Mouse (Mus musculus): Measurements from ENCODE around the gene Sobp. TPM values are rescaled to one million over a fixed set of nuclear protein-coding genes. Genes with fewer than 3 reads are reported as not detected.

Gene Sobp
- polyA plus RNA-seq, 1 experiment from 2014 or later = 4.0 TPM

DNA sequence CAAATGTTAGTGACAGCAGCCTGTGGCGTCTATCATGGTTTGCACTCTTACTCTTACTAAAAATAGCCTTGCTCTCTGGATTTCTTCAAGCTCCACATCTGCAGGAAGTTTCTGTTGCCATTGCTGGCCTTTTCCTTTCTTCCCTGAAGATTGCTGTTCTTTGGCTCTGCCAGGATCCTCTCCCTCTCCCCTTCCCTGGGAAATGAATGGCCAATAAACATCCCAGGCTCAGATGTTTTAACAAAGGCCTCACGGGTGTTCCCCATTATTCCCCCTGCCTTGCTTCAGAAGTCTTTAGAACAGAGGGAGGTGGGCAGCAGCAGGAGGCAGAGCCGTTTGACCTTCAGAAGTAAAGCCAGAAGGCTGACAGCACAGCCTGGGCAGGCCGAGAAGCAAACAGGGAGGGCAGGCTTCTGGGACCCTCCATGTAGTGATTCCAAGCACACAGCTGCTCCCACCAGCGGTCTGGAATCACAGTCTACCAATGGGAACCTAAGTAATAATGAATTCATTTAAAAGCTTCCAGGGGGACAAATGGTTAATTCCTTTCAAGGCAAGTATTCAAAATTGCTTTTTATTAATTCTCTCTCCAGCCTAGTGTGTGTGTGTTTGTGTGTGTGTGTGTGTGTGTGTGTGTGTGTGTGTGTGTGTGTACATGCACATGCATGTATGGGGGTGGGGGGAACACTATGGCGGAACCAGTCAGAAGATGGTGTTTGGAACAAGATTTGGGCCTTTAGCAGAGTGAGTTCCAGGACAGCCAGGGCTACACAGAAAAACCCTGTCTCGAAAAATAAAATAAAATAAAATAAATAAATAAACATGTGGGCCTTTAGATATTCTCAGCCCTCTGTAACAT, 130.8 kb downstream of the Sobp start:
- no peak overlapping the region; the same call in 1 of the 2 replicates for H3K4me2 ChIP-seq (replicated peaks)
- WGBS = 18% methylated on average over 7 of the region's 7 CpGs
- H3K4me1 ChIP-seq = peaks cover 40% of the 10 kb centered on the region
- H3K9ac ChIP-seq = no peak overlapping the region
- H3K4me3 ChIP-seq = no peak overlapping the region
- peak; percentile 58; the same call in 1 of the 2 replicates for ATAC-seq (ENCODE audit: low FRiP score, low read depth)
- H3K27ac ChIP-seq = peak overlapping the region; percentile 80
- H3K36me3 ChIP-seq = peaks cover 9% of the 10 kb centered on the region; the same call in 1 of the 2 replicates
- H3K27me3 ChIP-seq = no peaks in the 10 kb centered on the region
- H3K9me3 ChIP-seq = no peaks in the 10 kb centered on the region

DNA sequence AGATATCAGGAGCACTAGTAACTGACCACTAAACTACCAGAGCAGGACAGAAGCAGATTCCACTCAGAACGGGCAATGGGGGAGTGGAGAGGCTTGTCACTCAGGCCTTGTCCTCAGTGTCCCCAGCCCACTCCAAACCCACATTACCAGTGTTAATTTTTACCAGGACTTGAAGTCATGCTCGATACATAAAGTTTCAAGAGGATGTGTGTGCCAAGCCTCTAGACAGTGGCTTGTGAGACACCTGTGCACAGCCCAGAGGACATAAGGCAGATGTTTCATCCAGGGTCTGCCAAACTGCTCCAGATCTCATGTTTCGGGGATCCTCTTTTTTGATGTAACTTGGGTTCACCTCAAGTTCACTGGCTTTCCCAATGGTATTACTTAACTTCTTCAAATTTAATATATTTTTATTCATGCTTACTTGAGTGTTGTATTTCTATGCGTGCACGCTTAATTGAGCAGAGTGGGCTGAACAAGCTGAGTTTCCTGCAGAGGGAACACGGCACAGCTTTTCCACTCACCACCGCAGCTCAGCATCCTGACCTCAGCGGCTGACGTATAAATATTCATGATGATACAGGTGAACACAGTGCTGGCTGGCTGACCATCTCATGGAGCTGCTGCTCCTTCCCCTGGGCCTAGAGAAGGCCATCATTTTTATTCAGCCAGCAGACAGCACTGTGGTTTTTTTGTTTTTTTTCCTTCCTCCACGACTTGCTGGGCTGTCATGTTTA, 131.6 kb downstream of the Sobp start:
- no peaks in the 10 kb centered on the region for H3K9me3 ChIP-seq
- WGBS = 38% methylated on average over 10 of the region's 10 CpGs
- H3K4me2 ChIP-seq (replicated peaks) = no peak overlapping the region
- H3K4me1 ChIP-seq = peaks cover 32% of the 10 kb centered on the region
- peak; percentile 49; the same call in 1 of the 2 replicates for ATAC-seq (ENCODE audit: low FRiP score, low read depth)
- peaks cover 9% of the 10 kb centered on the region; the same call in 1 of the 2 replicates for H3K36me3 ChIP-seq
- H3K4me3 ChIP-seq = no peak overlapping the region
- no peaks in the 10 kb centered on the region for H3K27me3 ChIP-seq
- H3K27ac ChIP-seq = peak overlapping the region; percentile 22; the same call in 1 of the 2 replicates
- no peak overlapping the region for H3K9ac ChIP-seq

DNA sequence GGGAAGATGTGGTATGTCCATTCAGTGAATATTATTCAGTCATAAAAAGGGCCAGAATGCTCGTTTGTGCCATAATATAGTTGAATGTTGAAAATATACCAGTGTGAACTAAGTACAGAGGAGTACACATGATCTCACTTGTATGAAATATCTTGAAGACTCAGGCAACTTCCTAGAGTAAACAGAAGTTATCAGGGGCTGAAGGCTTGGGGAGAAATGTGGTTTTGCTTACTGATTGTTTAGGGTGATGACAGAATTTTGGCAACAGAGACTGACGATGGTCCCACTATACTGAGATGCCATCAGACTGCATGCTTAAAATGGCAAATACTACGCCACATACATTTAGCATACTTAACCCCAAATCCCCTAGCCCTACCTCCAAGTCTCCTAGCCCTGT, 132.5 kb downstream of the Sobp start:
- H3K36me3 ChIP-seq = peaks cover 9% of the 10 kb centered on the region; the same call in 1 of the 2 replicates
- peaks cover 34% of the 10 kb centered on the region for H3K4me1 ChIP-seq
- no peak overlapping the region for H3K9ac ChIP-seq
- no peaks in the 10 kb centered on the region for H3K9me3 ChIP-seq
- no peaks in the 10 kb centered on the region for H3K27me3 ChIP-seq
- no peak overlapping the region for H3K4me2 ChIP-seq (replicated peaks)
- WGBS = 81% methylated on average over 3 of the region's 3 CpGs
- H3K27ac ChIP-seq = no peak overlapping the region
- H3K4me3 ChIP-seq = no peak overlapping the region
- ATAC-seq (ENCODE audit: low FRiP score, low read depth) = no peak

DNA sequence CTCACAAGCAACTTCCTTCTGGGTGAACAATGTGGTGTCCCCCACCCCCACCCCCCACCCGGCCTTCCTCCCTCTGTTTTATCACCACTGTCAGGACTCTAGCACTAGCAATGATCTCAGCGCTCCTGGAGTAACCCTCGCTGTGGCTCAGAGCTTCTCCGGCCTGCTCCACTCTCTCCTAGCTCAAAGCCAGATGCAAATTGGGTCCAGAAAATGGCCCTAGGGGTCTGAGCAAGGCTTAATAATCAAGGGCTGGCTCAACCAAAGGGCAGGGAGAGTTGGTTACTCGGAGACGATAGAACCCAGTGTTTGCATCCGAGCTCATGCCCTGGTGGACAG, 136.9 kb downstream of the Sobp start:
- no peak overlapping the region for H3K4me3 ChIP-seq
- H3K27me3 ChIP-seq = no peaks in the 10 kb centered on the region
- ATAC-seq (ENCODE audit: low FRiP score, low read depth) = no peak
- 34% methylated on average over 7 of the region's 7 CpGs for WGBS
- H3K36me3 ChIP-seq = peaks cover 9% of the 10 kb centered on the region; the same call in 1 of the 2 replicates
- H3K27ac ChIP-seq = no peak overlapping the region
- no peak overlapping the region for H3K9ac ChIP-seq
- no peak overlapping the region for H3K4me2 ChIP-seq (replicated peaks)
- peaks cover 15% of the 10 kb centered on the region for H3K4me1 ChIP-seq
- H3K9me3 ChIP-seq = no peaks in the 10 kb centered on the region

DNA sequence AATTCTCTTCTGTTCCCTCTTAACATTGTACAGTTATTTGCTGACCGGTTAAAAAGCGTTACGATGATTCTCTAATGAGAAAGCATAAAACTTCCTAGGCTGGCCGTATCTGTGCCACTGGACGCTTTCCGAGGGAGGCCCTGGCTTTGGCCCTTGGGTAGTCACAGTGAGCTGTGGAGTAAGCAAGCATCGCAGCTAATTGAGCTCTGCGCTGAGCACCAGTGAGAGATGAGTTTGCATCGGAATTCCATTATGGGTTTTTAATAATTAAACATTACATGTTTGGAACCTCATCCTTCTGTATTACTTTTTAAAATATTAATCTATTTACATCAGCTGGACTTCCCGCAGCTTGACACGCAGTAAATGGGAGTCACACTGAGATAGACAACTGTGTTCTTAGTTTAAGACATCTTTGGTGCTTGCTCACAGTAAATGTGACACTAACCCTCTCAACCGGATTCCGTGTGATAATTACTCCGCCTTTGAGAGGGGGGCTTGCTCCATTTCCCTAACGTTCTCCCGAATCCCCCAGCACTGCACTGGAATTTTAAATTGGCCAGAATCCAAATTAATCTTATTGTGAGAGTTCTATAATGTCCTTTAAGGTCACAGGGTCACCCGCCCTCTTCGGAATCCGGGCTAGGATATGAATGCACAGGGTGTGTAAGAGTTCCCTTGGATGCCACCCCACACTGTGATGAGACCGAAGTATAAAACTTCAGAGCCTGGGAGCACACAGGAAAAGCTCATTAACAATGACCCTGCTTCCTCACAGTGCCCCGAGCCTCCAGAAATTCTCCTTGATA, 137.5 kb downstream of the Sobp start:
- WGBS = 64% methylated on average over 21 of the region's 21 CpGs
- peaks cover 9% of the 10 kb centered on the region; the same call in 1 of the 2 replicates for H3K36me3 ChIP-seq
- peak; percentile 28; the same call in 1 of the 2 replicates for ATAC-seq (ENCODE audit: low FRiP score, low read depth)

DNA sequence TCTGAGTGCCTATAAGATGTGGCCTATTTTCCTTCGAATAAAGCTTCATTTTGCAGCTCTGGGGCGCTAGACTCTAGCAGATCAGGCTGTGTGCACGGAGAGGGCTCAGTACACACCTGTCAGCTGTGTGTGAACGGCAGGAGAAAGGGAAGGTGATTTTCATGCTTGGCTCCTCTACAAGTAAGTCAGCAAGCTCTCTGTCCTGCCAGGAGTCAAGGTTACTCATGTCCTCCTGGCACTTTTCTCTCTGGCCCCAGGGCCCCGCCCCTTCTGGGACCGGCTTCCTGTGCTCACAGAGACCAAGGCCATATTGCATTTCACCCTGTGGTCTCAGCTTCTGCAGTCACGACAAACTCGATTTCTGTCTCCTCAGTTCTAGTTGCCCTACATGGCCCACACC, 138.8 kb downstream of the Sobp start:
- peaks cover 14% of the 10 kb centered on the region; the same call in 1 of the 2 replicates for H3K4me1 ChIP-seq
- H3K4me2 ChIP-seq (replicated peaks) = no peak overlapping the region
- H3K27ac ChIP-seq = no peak overlapping the region
- H3K4me3 ChIP-seq = no peak overlapping the region
- H3K36me3 ChIP-seq = peaks cover 9% of the 10 kb centered on the region; the same call in 1 of the 2 replicates
- H3K27me3 ChIP-seq = no peaks in the 10 kb centered on the region
- H3K9ac ChIP-seq = no peak overlapping the region
- ATAC-seq (ENCODE audit: low FRiP score, low read depth) = no peak; the same call in 1 of the 2 replicates
- peaks cover 5% of the 10 kb centered on the region; the same call in 1 of the 2 replicates for H3K9me3 ChIP-seq
- 57% methylated on average over 8 of the region's 8 CpGs for WGBS

More for the DNA sequence above, 137.5 kb downstream of the Sobp start:
- Histone ChIP-seq H3K27me3 (no peaks in the 10 kb centered on the region), H3K4me3 (no peak overlapping the region), H3K27ac (no peak overlapping the region), H3K4me2 (replicated peaks) (no peak overlapping the region), H3K4me1 (peaks cover 14% of the 10 kb centered on the region; the same call in 1 of the 2 replicates), H3K9me3 (no peaks in the 10 kb centered on the region), H3K9ac (no peak overlapping the region)

DNA sequence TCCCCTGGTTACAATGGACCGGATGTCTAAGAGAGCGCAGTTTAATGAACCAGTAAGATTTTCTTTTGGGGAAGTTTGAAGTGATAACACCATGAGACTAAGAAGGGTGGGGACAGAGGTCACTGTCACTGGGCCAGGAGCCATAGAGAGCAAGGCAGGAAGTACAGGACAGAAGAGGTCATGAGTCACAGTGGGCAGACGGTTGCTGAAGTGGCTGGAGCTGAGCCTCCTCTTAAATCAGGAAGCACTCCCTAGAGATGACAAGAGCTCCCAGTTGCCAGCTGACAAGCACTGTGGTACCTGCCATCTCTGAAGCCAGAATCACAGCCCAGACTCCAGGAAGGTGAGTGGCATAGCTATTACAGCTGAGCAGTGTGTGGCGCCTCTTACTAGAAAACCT, 139.5 kb downstream of the Sobp start:
- H3K36me3 ChIP-seq = 0 out of 2 replicates have a peak, but pooled peaks cover 3% of the 10 kb centered on the region
- H3K4me1 ChIP-seq = peaks cover 14% of the 10 kb centered on the region; the same call in 1 of the 2 replicates
- H3K4me3 ChIP-seq = no peak overlapping the region
- WGBS = 79% methylated on average over 4 of the region's 4 CpGs
- H3K27me3 ChIP-seq = no peaks in the 10 kb centered on the region
- no peak overlapping the region for H3K9ac ChIP-seq
- no peak for ATAC-seq (ENCODE audit: low FRiP score, low read depth)
- H3K4me2 ChIP-seq (replicated peaks) = no peak overlapping the region
- H3K27ac ChIP-seq = no peak overlapping the region
- peaks cover 5% of the 10 kb centered on the region; the same call in 1 of the 2 replicates for H3K9me3 ChIP-seq

DNA sequence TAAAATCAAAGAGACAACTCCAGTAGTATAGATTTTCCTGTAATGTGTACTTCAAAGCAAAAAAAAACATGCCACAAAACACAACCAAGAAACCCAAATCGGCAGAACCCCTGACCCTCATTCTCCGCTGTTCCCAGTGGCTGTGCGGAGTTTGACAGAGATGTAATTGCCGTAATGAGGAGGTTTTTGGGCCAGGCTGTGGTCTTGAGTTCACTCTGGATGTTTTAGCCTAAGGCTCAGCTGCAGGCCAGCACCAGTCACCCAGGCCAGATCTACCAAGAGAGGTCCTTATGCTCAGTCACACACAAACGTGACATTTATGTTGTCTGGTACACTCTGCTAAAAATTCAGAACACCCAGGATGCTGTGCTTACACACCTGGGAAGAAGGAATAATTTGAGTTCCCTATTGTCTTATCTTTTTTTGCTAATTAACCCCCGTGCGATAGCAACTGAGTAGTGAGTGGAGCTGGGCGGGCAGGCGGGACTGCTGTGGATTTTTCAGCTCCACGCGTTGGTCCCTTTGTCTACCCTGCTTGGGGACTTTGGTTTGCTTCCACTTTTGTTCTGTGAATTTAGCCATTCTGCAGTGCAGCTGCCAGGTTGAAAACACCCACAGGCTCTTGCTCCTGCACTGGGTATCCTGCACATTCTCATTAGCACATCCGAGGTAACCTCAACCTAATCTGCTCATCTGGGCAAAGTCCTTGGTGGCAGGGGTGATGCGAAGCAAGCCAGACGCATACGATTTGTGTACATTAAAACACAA, 140.7 kb downstream of the Sobp start:
- H3K36me3 ChIP-seq = no peaks in the 10 kb centered on the region
- no peaks in the 10 kb centered on the region; the same call in 1 of the 2 replicates for H3K27me3 ChIP-seq
- peaks cover 14% of the 10 kb centered on the region; the same call in 1 of the 2 replicates for H3K4me1 ChIP-seq
- H3K4me3 ChIP-seq = no peak overlapping the region
- ATAC-seq (ENCODE audit: low FRiP score, low read depth) = no peak
- peaks cover 5% of the 10 kb centered on the region; the same call in 1 of the 2 replicates for H3K9me3 ChIP-seq
- H3K27ac ChIP-seq = no peak overlapping the region
- no peak overlapping the region for H3K9ac ChIP-seq
- no peak overlapping the region for H3K4me2 ChIP-seq (replicated peaks)
- 72% methylated on average over 15 of the region's 15 CpGs for WGBS

DNA sequence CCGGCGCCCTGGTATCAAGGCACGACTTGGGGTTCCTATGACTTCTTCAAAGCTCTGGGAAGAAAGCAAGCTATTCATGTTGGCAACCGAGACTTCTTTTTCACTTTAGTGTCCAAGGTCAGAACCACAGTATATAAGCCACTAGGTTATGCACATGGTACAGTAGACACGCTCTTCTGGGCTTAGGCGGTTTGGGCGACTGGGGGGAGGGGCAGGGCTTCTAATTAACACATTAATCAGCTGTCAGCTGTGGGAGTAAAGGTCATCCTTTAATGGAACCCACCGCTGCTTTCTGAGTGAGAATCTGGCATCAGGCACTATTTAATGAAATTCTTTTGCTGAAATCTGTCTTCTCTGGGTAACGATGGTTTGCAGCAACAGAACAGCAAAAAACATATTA, 147.3 kb downstream of the Sobp start:
- ATAC-seq (ENCODE audit: low FRiP score, low read depth) = no peak
- Histone ChIP-seq H3K4me3 (no peak overlapping the region), H3K9me3 (peaks cover 5% of the 10 kb centered on the region; the same call in 1 of the 2 replicates), H3K27me3 (peaks cover 24% of the 10 kb centered on the region), H3K9ac (no peak overlapping the region), H3K4me2 (replicated peaks) (no peak overlapping the region), H3K36me3 (no peaks in the 10 kb centered on the region), H3K4me1 (peaks cover 8% of the 10 kb centered on the region), H3K27ac (no peak overlapping the region)
- 46% methylated on average over 9 of the region's 9 CpGs for WGBS

DNA sequence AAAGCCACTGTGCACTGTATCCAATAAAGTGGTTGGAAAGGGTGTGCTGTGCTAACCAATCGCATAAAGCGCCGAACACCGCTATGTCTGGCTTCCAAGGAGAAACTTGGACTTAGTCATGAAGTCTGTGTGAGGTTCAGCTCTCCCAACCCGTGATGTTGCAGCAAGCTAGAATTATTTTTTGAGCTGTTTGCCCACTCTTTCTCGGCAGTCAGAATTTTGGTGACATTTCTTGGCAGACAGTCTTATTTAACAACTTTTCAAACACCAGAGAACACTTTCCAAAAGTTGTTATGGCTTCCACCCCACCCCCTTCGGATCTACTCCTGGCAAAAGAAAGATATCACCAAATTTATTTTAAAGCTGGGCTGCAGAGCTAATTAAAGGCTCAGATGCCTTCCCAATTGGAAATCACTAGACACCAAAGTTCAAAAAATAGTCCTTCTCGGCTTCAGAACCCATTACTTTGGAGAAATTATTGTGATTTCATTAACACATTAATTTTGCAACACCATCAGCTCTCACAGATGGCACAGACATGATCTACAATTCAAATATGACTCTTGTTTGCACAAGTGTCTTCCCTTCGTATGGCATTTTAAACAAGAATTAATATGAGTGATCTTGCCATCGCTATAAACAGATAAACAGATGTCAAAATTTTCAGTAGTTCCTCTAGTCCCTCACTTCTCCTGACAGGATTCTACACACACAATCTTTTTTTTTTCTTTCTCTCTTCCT, 150.7 kb downstream of the Sobp start:
- H3K9ac ChIP-seq = no peak overlapping the region
- H3K27me3 ChIP-seq = peaks cover 58% of the 10 kb centered on the region
- H3K9me3 ChIP-seq = no peaks in the 10 kb centered on the region
- peaks cover 6% of the 10 kb centered on the region; the same call in 1 of the 2 replicates for H3K36me3 ChIP-seq
- H3K4me2 ChIP-seq (replicated peaks) = no peak overlapping the region
- no peak overlapping the region for H3K27ac ChIP-seq
- no peak for ATAC-seq (ENCODE audit: low FRiP score, low read depth)
- no peak overlapping the region for H3K4me3 ChIP-seq
- peaks cover 22% of the 10 kb centered on the region for H3K4me1 ChIP-seq
- 78% methylated on average over 10 of the region's 10 CpGs for WGBS

Data from limb, embryonic 13.5 days (tissue).